Mouse (Mus musculus): ENCODE measurements around the gene Ms4a2. TPM values are rescaled to one million over a fixed set of nuclear protein-coding genes. Genes with fewer than 3 reads are reported as not detected.

Ms4a2 gene
- polyA plus RNA-seq (2012; rRNA removed), result not detected in 2 replicates

DNA sequence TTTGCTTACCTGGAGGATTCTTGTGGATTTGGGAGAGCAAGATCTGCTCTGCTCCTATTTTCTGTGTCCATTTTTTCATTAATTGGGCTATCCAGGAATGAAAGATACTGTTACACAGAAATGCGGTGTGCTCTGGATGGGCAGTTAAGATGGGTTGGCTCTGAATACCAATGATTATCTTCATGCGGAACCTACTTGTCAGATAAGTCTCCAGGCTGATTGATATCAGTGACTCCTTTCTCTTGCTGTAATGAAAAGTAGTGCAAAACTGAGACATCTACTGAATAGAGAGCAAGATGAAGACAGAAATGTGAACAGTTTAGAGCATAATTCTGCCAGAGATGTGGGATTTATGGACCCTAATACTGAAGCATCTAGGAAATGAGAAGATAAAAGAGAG, at the start of gene Ms4a2:
Gene Ms4a2 (minus strand): TSS at position 169 of the 400 bp plus-strand sequence.

DNA sequence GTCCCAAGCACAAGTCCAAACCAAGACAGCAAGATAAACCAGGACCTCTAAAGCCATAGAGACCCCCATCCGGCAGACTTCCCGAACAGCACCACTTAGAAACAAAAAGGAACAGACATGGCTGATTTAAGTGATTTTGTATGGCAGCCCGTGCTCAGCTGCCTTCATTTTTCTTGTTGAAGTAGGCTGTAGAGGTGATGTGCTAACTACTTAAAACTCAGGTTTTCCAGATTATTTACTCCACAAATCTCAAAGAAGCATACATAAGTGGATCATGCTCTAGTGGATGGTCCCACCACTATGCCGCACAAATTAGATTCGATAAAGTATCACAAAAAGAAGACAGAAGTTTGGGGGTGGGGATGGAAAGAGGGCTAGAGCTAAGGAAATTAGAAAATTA, 36.9 kb upstream of the Ms4a2 start, which contains the start of gene Oosp2:
Gene Oosp2 (minus strand): TSS at position 101 of the 400 bp plus-strand sequence.

DNA sequence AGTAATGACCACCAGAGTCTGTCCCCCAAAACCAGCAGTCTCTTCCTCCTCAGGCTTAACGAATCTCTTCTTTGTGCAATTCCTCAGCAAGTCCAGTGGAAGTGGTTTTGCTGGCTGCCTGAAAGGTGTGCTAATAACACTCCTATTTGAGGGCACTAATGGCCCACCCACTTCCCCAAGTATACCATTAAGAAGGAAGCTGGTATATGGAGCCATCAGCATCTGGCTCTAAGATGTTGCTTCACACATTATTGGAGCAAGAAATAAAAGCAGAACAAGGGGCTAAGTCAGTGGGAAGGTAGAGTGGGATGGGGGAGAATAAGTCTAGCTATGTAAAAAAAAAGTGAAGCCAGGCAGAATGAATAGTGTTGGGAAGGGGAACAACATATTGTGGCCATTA, 17.2 kb upstream of the Ms4a2 start, which contains the start of gene Ms4a3:
Gene Ms4a3 (minus strand): TSS at position 120 of the 400 bp plus-strand sequence.

DNA sequence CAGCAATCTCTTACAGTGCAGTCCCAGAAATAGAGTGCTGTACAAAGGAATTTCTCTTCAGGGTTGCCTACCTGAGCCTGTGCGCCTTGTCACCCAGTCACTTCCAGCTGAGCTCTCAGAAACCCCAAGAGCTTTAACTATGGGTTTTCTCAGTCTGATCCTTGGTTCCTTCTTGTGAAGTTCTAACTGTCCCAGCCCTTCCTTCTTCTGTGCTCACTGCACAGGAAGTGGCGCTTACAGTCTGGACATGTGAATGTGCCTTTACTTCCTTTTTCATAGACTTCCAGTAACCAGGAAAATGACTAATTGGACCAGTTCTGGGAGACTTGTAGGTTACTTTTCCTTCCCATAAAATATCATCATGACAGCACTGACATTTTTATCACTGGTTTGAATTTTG, 18.9 kb downstream of the Ms4a2 start, which contains the start of gene Ms4a6d:
Gene Ms4a6d (minus strand): TSS at position 247 of the 400 bp plus-strand sequence.

Other genes with a start within 250 kb of the Ms4a2 start
- gene Ms4a4a, start 248.2 kb downstream of the Ms4a2 start, polyA plus RNA-seq (2012; rRNA removed), result 0.18 and 0.20 TPM in 2 replicates
- gene Ms4a4c, start 218.9 kb downstream of the Ms4a2 start, polyA plus RNA-seq (2012; rRNA removed), result 0.11 and 0.48 TPM in 2 replicates
- 0.46 and 0.55 TPM in 2 replicates for gene Ms4a4b, start 180.2 kb downstream of the Ms4a2 start, polyA plus RNA-seq (2012; rRNA removed)
- 1.8 and 2.4 TPM in 2 replicates for gene Ms4a6c, start 154.4 kb downstream of the Ms4a2 start, polyA plus RNA-seq (2012; rRNA removed)
- not detected in 2 replicates for gene Gm8369, start 137.8 kb downstream of the Ms4a2 start, polyA plus RNA-seq (2012; rRNA removed)
- 1.2 and 1.5 TPM in 2 replicates for gene Ms4a6b, start 107.2 kb downstream of the Ms4a2 start, polyA plus RNA-seq (2012; rRNA removed)
- gene Ms4a4d, start 86.9 kb downstream of the Ms4a2 start, polyA plus RNA-seq (2012; rRNA removed), result 15.2 and 20.3 TPM in 2 replicates
- gene Ms4a6d, start 18.9 kb downstream of the Ms4a2 start, polyA plus RNA-seq (2012; rRNA removed), result 2.1 and 4.6 TPM in 2 replicates
- gene Ms4a3, start 17.1 kb upstream of the Ms4a2 start, polyA plus RNA-seq (2012; rRNA removed), result not detected in 2 replicates
- gene Oosp2, start 36.8 kb upstream of the Ms4a2 start, polyA plus RNA-seq (2012; rRNA removed), result 0.24 TPM in 1 of 2 replicates, not detected in the other
- gene Oosp1, start 67.4 kb upstream of the Ms4a2 start, polyA plus RNA-seq (2012; rRNA removed), result 5.1 and 6.0 TPM in 2 replicates
- gene Oosp3, start 73.3 kb upstream of the Ms4a2 start, polyA plus RNA-seq (2012; rRNA removed), result 1.6 and 2.0 TPM in 2 replicates
- gene Gif, start 123.8 kb upstream of the Ms4a2 start, polyA plus RNA-seq (2012; rRNA removed), result 0.10 and 0.12 TPM in 2 replicates
- gene Mrpl16, start 146.7 kb upstream of the Ms4a2 start, polyA plus RNA-seq (2012; rRNA removed), result 6.4 and 6.7 TPM in 2 replicates
- gene Stx3, start 195.7 kb upstream of the Ms4a2 start, polyA plus RNA-seq (2012; rRNA removed), result 6.7 and 8.5 TPM in 2 replicates
- gene Olfr1417, start 215.5 kb upstream of the Ms4a2 start, polyA plus RNA-seq (2012; rRNA removed), result not detected in 2 replicates
- not detected in 2 replicates for gene Olfr1418, start 237.3 kb upstream of the Ms4a2 start, polyA plus RNA-seq (2012; rRNA removed)

All from ovary, adult 2 months (tissue).